Mouse (Mus musculus) ES-Bruce4 (cell line): ENCODE results near the gene Eme1.

Experiments used
- CTCF ChIP-seq: IDR thresholded peaks from one replicate; pipeline ENCODE4 v1.8.1; 2011; ENCODE audit warnings: low read depth, low read length
- EP300 ChIP-seq: IDR thresholded peaks from 2 replicates; pipeline ENCODE4 v1.6.1; 2011; ENCODE audit warnings: low read depth, low read length; ENCODE audit not compliant: insufficient read depth
- POLR2A ChIP-seq: IDR thresholded peaks from one replicate; pipeline ENCODE4 v1.8.1; 2011; ENCODE audit warnings: low read length; ENCODE audit not compliant: insufficient read depth

DNA sequence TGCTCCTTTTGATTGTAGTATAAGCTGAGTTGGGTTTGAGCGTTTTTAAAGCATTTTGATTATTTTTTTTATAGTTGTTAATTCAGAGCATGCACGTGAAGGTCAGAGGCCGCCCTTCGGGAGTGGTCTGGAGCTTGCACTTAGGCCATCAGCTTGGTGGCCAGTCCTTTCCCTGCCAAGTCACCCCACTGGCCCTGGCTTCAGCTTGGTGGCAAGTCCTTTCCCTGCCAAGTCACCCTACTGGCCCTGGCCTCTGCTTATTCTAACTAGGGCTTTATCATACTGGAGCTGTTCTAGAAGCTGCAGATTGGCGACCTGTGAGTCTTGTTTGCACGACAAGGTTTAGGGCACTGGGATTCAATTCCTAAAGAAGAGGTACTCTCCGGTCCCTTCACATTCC is 28.7 kb upstream of the Eme1 start:
- TF ChIP-seq CTCF (no peak), EP300 (no peak), POLR2A (no peak)
